ENCODE assay signal across 21 mouse cellular contexts in genomic region chr1:187631486-187631885, GRCm38 (mm10). TPM values are rescaled to one million over a fixed set of nuclear protein-coding genes. Genes with fewer than 3 reads are reported as not detected.
DNase-seq lines count a peak whose midpoint lies in the region; ATAC-seq and TF ChIP-seq lines count a peak whose summit lies in the region.
"Had no signal": no experiment of that assay in that cellular context is flagged by ENCODE, and none has a peak within 500 bp of the region (broad histone marks: within the 10 kb centered on the region; RNA-seq: fewer than 3 reads in every experiment).

No protein-coding gene starts in this region.

- TF ChIP-seq EP300 in heart, postnatal 0 days (IDR thresholded peaks at IDR 0.05; ENCODE audit: low read depth), result no peak

- intact Hi-C loops in left cerebral cortex, postnatal 25 days (cut with DNase I), result no loop called here

- DNase-seq in adrenal gland, postnatal 14 days, result peak; percentile 44
- DNase-seq in adrenal gland, postnatal 25 days, result no peak
- no peak for DNase-seq in heart, postnatal 0 days (ENCODE audit: low spot score)
- DNase-seq in heart, adult 9 months (ENCODE audit: low spot score in 2 of 2), result no peak
- peak; percentile 54 for DNase-seq in kidney, adult 9 months
- DNase-seq in kidney, adult 18-20 months, result no peak
- DNase-seq in kidney, postnatal 14 days, result peak; percentile 56
- no peak for DNase-seq in left cerebral cortex, postnatal 25 days (ENCODE audit: low spot score in 2 of 2)
- DNase-seq: cerebellum, adult 2 months; cerebellum, postnatal 25 days; gastrocnemius, postnatal 25 days; layer of hippocampus, adult 9-11 months; lung, adult 2 months; lung, postnatal 14 days; right cerebral cortex, postnatal 14 days had no signal

- no peaks in the 10 kb centered on the region for H3K36me3 ChIP-seq in heart, postnatal 0 days (replicated peaks; ENCODE audit: control insufficient read depth, insufficient read depth, low read length)
- H3K36me3 ChIP-seq: embryonic facial prominence, embryonic 10.5 days; forebrain, embryonic 15.5 days; hindbrain, embryonic 15.5 days; midbrain, embryonic 13.5 days had no signal

- H3K4me2 ChIP-seq in heart, postnatal 0 days (ENCODE audit: low read depth, low read length), result no peak overlapping the region
- H3K4me2 ChIP-seq: forebrain, embryonic 15.5 days; hindbrain, embryonic 15.5 days; midbrain, embryonic 13.5 days had no signal

- H3K9me3 ChIP-seq in heart, postnatal 0 days (replicated peaks; ENCODE audit: control insufficient read depth, low read length), result no peaks in the 10 kb centered on the region
- H3K9me3 ChIP-seq: embryonic facial prominence, embryonic 10.5 days; forebrain, embryonic 15.5 days; hindbrain, embryonic 15.5 days; midbrain, embryonic 13.5 days had no signal

- 0 out of 2 replicates have a peak, but pooled peaks have one; percentile 20 for ATAC-seq in heart, postnatal 0 days (ENCODE audit: insufficient read depth, low read depth)
- ATAC-seq: CD4-positive, CD25-positive, alpha-beta regulatory T cell, adult 4 months; forebrain, embryonic 15.5 days; midbrain, embryonic 13.5 days had no signal

- WGBS in heart, postnatal 0 days, result 81% methylated on average over 8 of the region's 8 CpGs

- H3K4me1 ChIP-seq in heart, postnatal 0 days (ENCODE audit: control insufficient read depth, insufficient read depth), result no peaks in the 10 kb centered on the region
- H3K4me1 ChIP-seq: embryonic facial prominence, embryonic 10.5 days; forebrain, embryonic 15.5 days; hindbrain, embryonic 15.5 days; midbrain, embryonic 13.5 days had no signal

- TF ChIP-seq CTCF in heart, postnatal 0 days (IDR thresholded peaks at IDR 0.05; ENCODE audit: low read depth), result no peak

- H3K27me3 ChIP-seq in heart, postnatal 0 days (ENCODE audit: control insufficient read depth, insufficient read depth, low read length), result no peaks in the 10 kb centered on the region
- H3K27me3 ChIP-seq: forebrain, embryonic 15.5 days; hindbrain, embryonic 15.5 days had no signal

- no peak overlapping the region for H3K4me3 ChIP-seq in heart, postnatal 0 days (ENCODE audit: low read depth, low read length)
- H3K4me3 ChIP-seq: embryonic facial prominence, embryonic 10.5 days; forebrain, embryonic 15.5 days; hindbrain, embryonic 15.5 days; midbrain, embryonic 13.5 days had no signal

- no peak overlapping the region for H3K9ac ChIP-seq in heart, postnatal 0 days (replicated peaks; ENCODE audit: low read depth, low read length)
- H3K9ac ChIP-seq: forebrain, embryonic 15.5 days; hindbrain, embryonic 15.5 days; midbrain, embryonic 13.5 days had no signal

- no peak overlapping the region for H3K27ac ChIP-seq in heart, postnatal 0 days (ENCODE audit: low read depth)
- H3K27ac ChIP-seq: embryonic facial prominence, embryonic 10.5 days; forebrain, embryonic 15.5 days; hindbrain, embryonic 15.5 days; midbrain, embryonic 13.5 days had no signal

RNA-seq across cellular contexts. Expression of gene Esrrg, which starts 22.9 kb away (rescaled TPM):
- 11.5 and 17.7 TPM in 2 replicates for total RNA-seq in adrenal gland, postnatal 14 days (2021)
- 9.0 and 19.4 TPM in 2 replicates for total RNA-seq in adrenal gland, postnatal 25 days (2021)
- total RNA-seq in heart, postnatal 0 days (2014; rRNA removed; ENCODE audit: low replicate concordance), result 16.8 and 23.1 TPM in 2 replicates
- 11.5 and 11.9 TPM in 2 replicates for polyA plus RNA-seq in heart, postnatal 0 days (2015; fragmentation: Nextera tagmentation; extraction: Ambion mirVana)
- total RNA-seq in left cerebral cortex, postnatal 25 days (2021), result 10 to 100 TPM; 24.8 to 27.3 TPM
- total RNA-seq: megakaryocyte, adult 5-6 weeks had no signal
- polyA plus RNA-seq: CD4-positive, CD25-positive, alpha-beta regulatory T cell, adult 4 months had no signal

Comparison
In these comparisons a context has a peak if more than half of its experiments do, and no peak if none do; other contexts are left out.
1. DNase-seq: peak in adrenal gland, postnatal 14 days (single experiment), kidney, adult 9 months (single experiment) and kidney, postnatal 14 days (single experiment); none in adrenal gland, postnatal 25 days (single experiment), heart, postnatal 0 days (single experiment), heart, adult 9 months (0 of 2), kidney, adult 18-20 months (single experiment) and left cerebral cortex, postnatal 25 days (0 of 2).